Mouse (Mus musculus): ENCODE results near the gene Dpp8. TPM values are rescaled to one million over a fixed set of nuclear protein-coding genes. Genes with fewer than 3 reads are reported as not detected.

Gene Dpp8
- polyA plus RNA-seq, 1 experiment from 2014 or later = 25.9 TPM

DNA sequence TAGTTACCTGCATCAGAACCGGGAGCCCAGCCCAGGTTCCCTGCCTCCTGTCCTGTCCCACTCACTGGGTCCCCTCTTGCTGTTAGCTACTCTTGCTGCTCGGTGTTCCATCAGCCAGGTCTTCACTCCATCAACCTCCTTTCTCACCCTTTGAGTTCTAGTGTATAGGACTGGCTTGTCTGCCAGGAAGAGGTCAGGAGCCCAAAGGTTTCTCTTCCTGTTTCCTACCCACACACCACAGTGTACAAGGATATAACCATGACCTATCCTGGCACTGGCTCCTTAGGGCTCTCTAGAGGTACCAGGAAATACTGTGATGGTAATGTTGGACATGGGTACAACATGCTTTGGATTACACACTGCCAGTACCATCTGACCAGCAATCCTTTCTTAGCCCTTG lies 81.5 kb downstream of the Dpp8 start:
- 91% methylated on average over 2 of the region's 2 CpGs for WGBS
- Histone ChIP-seq H3K27ac (no peak overlapping the region), H3K4me1 (replicated peaks) (peaks cover 20% of the 10 kb centered on the region; the same call in 1 of the 2 replicates), H3K4me2 (no peak overlapping the region), H3K27me3 (no peaks in the 10 kb centered on the region), H3K9me3 (replicated peaks) (no peaks in the 10 kb centered on the region), H3K36me3 (no peaks in the 10 kb centered on the region), H3K4me3 (no peak overlapping the region), H3K9ac (no peak overlapping the region)
- no peak for ATAC-seq (replicated peaks; ENCODE audit: insufficient number of reproducible peaks, insufficient read depth, low FRiP score, low read depth)

DNA sequence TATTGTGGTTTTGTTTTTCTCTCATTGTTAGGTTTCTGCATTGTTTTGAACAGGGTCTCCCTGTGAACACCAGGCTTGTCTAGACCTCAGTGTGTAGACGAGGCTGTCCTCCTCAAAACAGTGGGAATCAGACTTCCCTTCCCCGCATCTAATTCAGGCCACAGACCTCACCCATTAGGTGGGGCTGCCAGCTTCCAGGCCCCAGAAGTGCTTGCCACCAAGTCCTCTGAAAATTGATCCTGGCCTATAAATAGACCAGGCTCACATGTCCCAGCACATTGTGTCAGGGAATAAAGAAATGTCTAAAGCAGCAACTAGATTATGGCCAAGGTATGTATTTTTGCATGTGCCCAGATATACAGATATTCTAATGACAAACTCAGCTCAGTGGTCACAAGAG lies 83.7 kb downstream of the Dpp8 start:
- Histone ChIP-seq H3K4me2 (no peak overlapping the region), H3K4me1 (replicated peaks) (peaks cover 10% of the 10 kb centered on the region; the same call in 1 of the 2 replicates), H3K27me3 (no peaks in the 10 kb centered on the region), H3K9ac (0 out of 2 replicates have a peak overlapping the region, but pooled peaks have one; percentile 5), H3K27ac (peak overlapping the region; percentile 55), H3K4me3 (no peak overlapping the region), H3K9me3 (replicated peaks) (no peaks in the 10 kb centered on the region), H3K36me3 (no peaks in the 10 kb centered on the region)
- ATAC-seq (replicated peaks; ENCODE audit: insufficient number of reproducible peaks, insufficient read depth, low FRiP score, low read depth) = no peak
- WGBS = 45% methylated on average over 2 of the region's 2 CpGs

DNA sequence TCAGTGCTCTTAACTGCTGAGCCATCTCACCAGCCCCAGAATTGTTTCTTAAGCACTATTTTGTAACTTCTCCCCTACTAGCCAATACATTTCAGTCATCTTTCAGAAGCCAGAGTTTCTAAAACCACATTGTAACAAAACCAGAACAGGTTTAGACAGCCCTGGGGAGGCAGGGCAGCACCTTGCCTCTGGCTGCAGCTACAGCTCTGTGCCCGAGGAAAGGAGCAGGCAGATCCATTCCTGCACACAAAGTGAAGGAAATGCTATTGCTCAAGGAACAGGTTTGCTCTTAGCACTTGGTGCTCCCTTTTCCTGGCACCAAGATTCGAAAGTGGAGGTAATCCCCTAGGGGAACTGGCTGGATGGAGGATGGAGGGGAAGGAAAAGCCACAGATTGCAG lies 85.3 kb downstream of the Dpp8 start:
- Histone ChIP-seq H3K4me1 (replicated peaks) (peaks cover 10% of the 10 kb centered on the region; the same call in 1 of the 2 replicates), H3K4me2 (no peak overlapping the region), H3K9ac (no peak overlapping the region), H3K27ac (no peak overlapping the region), H3K4me3 (no peak overlapping the region), H3K36me3 (no peaks in the 10 kb centered on the region), H3K9me3 (replicated peaks) (no peaks in the 10 kb centered on the region), H3K27me3 (peaks cover 9% of the 10 kb centered on the region)
- no peak for ATAC-seq (replicated peaks; ENCODE audit: insufficient number of reproducible peaks, insufficient read depth, low FRiP score, low read depth)
- 58% methylated on average over 2 of the region's 2 CpGs for WGBS

DNA sequence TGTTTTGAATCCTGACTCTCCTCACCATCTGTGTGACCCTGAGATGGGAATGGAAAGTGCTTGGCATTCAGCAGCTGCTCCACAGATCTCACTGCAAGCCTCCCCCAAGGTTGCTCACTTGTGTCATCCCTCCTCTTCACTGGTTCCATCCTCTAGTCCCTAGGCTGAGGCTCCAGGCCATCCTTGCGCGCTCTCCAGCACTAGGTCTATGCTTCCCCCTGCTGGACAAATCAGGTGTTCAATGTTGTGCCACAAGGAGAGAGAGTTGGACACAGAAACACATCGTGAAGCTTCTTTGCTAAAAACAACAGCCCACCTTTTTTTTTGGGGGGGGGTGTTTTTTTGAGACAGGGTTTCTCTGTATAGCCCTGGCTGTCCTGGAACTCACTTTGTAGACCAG lies 88.7 kb downstream of the Dpp8 start:
- peaks cover 24% of the 10 kb centered on the region for H3K27me3 ChIP-seq

DNA sequence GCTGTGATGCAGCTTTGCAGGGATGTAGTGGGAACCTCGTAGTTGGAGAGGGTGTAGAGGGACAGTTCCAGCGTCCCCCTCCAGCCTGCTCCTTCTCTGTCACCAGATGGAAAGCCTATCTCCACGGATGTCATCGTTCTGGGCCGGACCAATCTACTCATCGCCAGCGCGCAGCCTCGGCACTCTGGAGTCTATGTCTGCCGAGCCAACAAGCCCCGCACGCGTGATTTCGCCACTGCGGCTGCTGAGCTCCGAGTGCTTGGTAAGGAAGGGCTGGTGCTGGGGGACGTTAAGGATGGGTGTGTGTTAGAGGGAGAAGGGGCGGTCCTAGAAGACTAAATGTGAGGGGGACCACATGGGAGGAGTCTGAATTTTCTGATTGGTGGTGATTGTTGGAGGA lies 90.3 kb downstream of the Dpp8 start:
- 18% methylated on average over 18 of the region's 18 CpGs for WGBS
- H3K4me1 ChIP-seq (replicated peaks) = peaks cover 7% of the 10 kb centered on the region
- H3K9me3 ChIP-seq (replicated peaks) = no peaks in the 10 kb centered on the region
- no peaks in the 10 kb centered on the region for H3K36me3 ChIP-seq
- ATAC-seq (replicated peaks; ENCODE audit: insufficient number of reproducible peaks, insufficient read depth, low FRiP score, low read depth) = no peak
- no peak overlapping the region for H3K4me2 ChIP-seq
- H3K27ac ChIP-seq = no peak overlapping the region
- no peak overlapping the region for H3K4me3 ChIP-seq
- H3K9ac ChIP-seq = no peak overlapping the region
- peaks cover 29% of the 10 kb centered on the region for H3K27me3 ChIP-seq

More for the DNA sequence above, 88.7 kb downstream of the Dpp8 start:
- H3K4me1 ChIP-seq (replicated peaks) = peaks cover 13% of the 10 kb centered on the region
- no peak overlapping the region for H3K27ac ChIP-seq
- H3K9ac ChIP-seq = no peak overlapping the region
- H3K4me2 ChIP-seq = no peak overlapping the region
- 5% methylated on average over 3 of the region's 3 CpGs for WGBS
- no peak overlapping the region for H3K4me3 ChIP-seq
- no peaks in the 10 kb centered on the region for H3K9me3 ChIP-seq (replicated peaks)
- ATAC-seq (replicated peaks; ENCODE audit: insufficient number of reproducible peaks, insufficient read depth, low FRiP score, low read depth) = no peak
- H3K36me3 ChIP-seq = no peaks in the 10 kb centered on the region

DNA sequence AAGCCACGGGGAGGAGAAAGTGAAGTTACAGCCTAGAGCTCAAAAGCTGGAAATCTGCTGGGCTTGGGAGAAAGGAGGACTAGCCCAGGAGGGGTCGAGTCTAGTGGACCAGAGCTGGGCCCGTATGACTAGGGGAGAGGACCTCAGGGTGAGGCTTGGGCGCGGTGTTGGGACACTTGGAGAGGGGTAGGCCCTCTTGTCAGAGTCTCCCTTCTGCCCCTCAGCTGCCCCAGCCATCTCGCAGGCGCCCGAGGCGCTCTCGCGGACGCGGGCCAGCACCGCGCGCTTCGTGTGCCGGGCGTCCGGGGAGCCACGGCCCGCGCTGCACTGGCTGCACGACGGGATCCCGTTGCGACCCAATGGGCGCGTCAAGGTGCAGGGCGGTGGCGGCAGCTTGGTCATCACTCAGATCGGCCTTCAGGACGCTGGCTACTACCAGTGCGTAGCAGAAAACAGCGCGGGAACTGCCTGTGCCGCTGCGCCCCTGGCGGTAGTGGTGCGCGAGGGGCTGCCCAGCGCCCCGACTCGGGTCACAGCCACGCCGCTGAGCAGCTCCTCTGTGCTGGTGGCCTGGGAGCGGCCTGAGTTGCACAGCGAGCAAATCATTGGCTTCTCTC lies 91.4 kb downstream of the Dpp8 start:
- H3K9ac ChIP-seq = peak overlapping the region; percentile 60
- 9% methylated on average over 48 of the region's 48 CpGs for WGBS
- H3K36me3 ChIP-seq = no peaks in the 10 kb centered on the region
- H3K4me3 ChIP-seq = peak overlapping the region; percentile 52
- ATAC-seq (replicated peaks; ENCODE audit: insufficient number of reproducible peaks, insufficient read depth, low FRiP score, low read depth) = 0 out of 2 replicates have a peak, but pooled peaks have one; percentile 27
- H3K4me2 ChIP-seq = peak overlapping the region; percentile 97
- H3K27ac ChIP-seq = no peak overlapping the region
- H3K9me3 ChIP-seq (replicated peaks) = no peaks in the 10 kb centered on the region
- H3K27me3 ChIP-seq = peaks cover 29% of the 10 kb centered on the region
- peaks cover 14% of the 10 kb centered on the region for H3K4me1 ChIP-seq (replicated peaks)

DNA sequence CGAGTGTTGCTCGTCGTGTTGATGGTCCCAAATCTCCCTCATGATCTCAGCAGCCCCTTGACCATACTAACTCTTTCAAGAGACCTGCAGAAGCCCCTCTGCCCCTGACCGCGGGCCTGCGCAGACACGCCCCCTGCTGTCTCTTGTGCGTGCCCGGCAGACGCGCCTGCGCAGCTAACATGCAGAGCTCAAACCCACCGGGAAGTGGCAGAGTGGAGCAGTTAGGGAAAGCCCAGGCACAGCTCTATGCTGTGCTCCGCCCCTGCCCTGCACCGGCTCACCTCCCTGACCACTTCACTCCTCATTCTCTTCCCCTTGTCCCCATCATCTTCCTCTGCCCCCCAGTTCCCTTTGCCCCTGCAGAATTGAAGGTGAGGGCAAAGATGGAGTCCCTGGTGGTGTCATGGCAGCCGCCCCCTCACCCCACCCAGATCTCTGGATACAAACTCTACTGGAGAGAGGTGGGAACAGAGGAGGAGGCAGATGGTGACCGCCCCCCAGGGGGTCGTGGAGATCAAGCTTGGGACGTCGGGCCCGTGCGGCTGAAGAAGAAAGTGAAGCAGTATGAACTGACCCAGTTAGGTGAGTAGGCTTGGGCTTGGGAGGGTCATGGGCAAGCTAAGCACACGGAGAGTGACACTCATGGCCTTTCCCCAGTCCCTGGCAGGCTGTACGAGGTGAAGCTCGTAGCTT lies 96.1 kb downstream of the Dpp8 start:
- WGBS = 15% methylated on average over 25 of the region's 25 CpGs
- H3K27me3 ChIP-seq = peaks cover 17% of the 10 kb centered on the region
- H3K27ac ChIP-seq = no peak overlapping the region
- no peak overlapping the region for H3K9ac ChIP-seq
- no peaks in the 10 kb centered on the region for H3K36me3 ChIP-seq
- H3K4me3 ChIP-seq = peak overlapping the region; percentile 35
- H3K4me1 ChIP-seq (replicated peaks) = peaks cover 13% of the 10 kb centered on the region
- no peaks in the 10 kb centered on the region for H3K9me3 ChIP-seq (replicated peaks)
- H3K4me2 ChIP-seq = peak overlapping the region; percentile 60
- peak; percentile 50; the same call in 1 of the 2 replicates for ATAC-seq (replicated peaks; ENCODE audit: insufficient number of reproducible peaks, insufficient read depth, low FRiP score, low read depth)

DNA sequence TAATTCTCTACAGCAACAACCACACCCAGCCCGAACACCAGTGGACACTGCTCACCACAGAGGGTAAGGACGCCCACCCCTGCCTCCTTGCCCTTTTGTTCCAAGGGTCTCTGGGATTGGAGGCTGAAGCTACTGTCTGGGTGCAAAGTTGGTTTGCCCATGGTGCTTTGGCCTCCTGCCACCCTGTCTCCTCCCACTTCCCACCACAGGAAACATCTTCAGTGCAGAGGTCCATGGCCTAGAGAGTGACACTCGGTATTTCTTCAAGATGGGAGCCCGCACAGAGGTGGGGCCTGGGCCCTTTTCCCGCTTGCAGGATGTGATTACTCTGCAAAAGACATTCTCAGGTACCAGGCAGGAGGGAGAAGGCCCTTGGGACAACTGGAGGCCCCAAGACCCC lies 99.5 kb downstream of the Dpp8 start:
- H3K4me3 ChIP-seq = no peak overlapping the region
- WGBS = 76% methylated on average over 5 of the region's 5 CpGs
- no peak for ATAC-seq (replicated peaks; ENCODE audit: insufficient number of reproducible peaks, insufficient read depth, low FRiP score, low read depth)
- H3K27me3 ChIP-seq = peaks cover 10% of the 10 kb centered on the region; the same call in 1 of the 2 replicates
- H3K9ac ChIP-seq = no peak overlapping the region
- H3K4me1 ChIP-seq (replicated peaks) = peaks cover 10% of the 10 kb centered on the region
- no peak overlapping the region for H3K4me2 ChIP-seq
- H3K9me3 ChIP-seq (replicated peaks) = no peaks in the 10 kb centered on the region
- no peak overlapping the region for H3K27ac ChIP-seq
- no peaks in the 10 kb centered on the region for H3K36me3 ChIP-seq

Other genes starting within 250 kb of the Dpp8 start
- 4.8 and 7.9 TPM in 2 replicates for gene Dennd4a, start 221.1 kb upstream of the Dpp8 start, polyA plus RNA-seq (2015; fragmentation: Nextera tagmentation; extraction: Ambion mirVana)
- 0.03 and 0.04 TPM in 2 replicates for gene Slc24a1, start 80.8 kb upstream of the Dpp8 start, polyA plus RNA-seq (2015; fragmentation: Nextera tagmentation; extraction: Ambion mirVana)
- 32.5 and 36.9 TPM in 2 replicates for gene Ints14, start 71.5 kb upstream of the Dpp8 start, polyA plus RNA-seq (2015; fragmentation: Nextera tagmentation; extraction: Ambion mirVana)
- 46.2 and 53.0 TPM in 2 replicates for gene Hacd3, start 10.7 kb upstream of the Dpp8 start, polyA plus RNA-seq (2015; fragmentation: Nextera tagmentation; extraction: Ambion mirVana)
- gene Igdcc4, start 69.1 kb downstream of the Dpp8 start, polyA plus RNA-seq (2015; fragmentation: Nextera tagmentation; extraction: Ambion mirVana) = 9.1 and 13.0 TPM in 2 replicates
- 0.19 and 0.71 TPM in 2 replicates for gene Igdcc3, start 108.8 kb downstream of the Dpp8 start, polyA plus RNA-seq (2015; fragmentation: Nextera tagmentation; extraction: Ambion mirVana)
- 5.3 and 5.8 TPM in 2 replicates for gene Parp16, start 162.9 kb downstream of the Dpp8 start, polyA plus RNA-seq (2015; fragmentation: Nextera tagmentation; extraction: Ambion mirVana)
- gene Cilp, start 232.8 kb downstream of the Dpp8 start, polyA plus RNA-seq (2015; fragmentation: Nextera tagmentation; extraction: Ambion mirVana) = 0.03 and 0.04 TPM in 2 replicates